Mouse (Mus musculus): ENCODE results near the gene Wdfy3.

GRCm38 (mm10) chr5:101825111-101825911 is 244.4 kb downstream of the Wdfy3 start:
- TF ChIP-seq EP300 (IDR thresholded peaks at IDR 0.05; ENCODE audit: low read depth), result no peak
- no peak for TF ChIP-seq CTCF (IDR thresholded peaks at IDR 0.05; ENCODE audit: low read depth)
